Mouse (Mus musculus) heart, postnatal 0 days (tissue): Measurements from ENCODE around the gene Mafk. TPM values are rescaled to one million over a fixed set of nuclear protein-coding genes. Genes with fewer than 3 reads are reported as not detected.

Source experiments
- ATAC-seq: fragments of 200-750 bp; cut with Nextera tagmentation; 2 replicates; pipeline ENCODE4 v1.8.0; 2017; ENCODE audit warnings: low read depth, moderate number of reproducible peaks, moderate library complexity; ENCODE audit not compliant: insufficient read depth
- DNase-seq: peaks from one replicate; pipeline ENCODE4 v3.0.0-alpha.2; 2016; ENCODE audit warnings: low spot score
- H3K27ac ChIP-seq: fragments of 300-500 bp; sonication (generic); 2 replicates; pipeline ENCODE4 v1.5.1; 2014; ENCODE audit warnings: low read depth, mild to moderate bottlenecking
- H3K27me3 ChIP-seq: fragments of 300-500 bp; sonication (generic); 2 replicates; pipeline ENCODE4 v1.6.1; 2014; ENCODE audit warnings: low read length, mixed read lengths; ENCODE audit not compliant: control insufficient read depth, insufficient read depth
- H3K36me3 ChIP-seq: fragments of 300-500 bp; sonication (generic); replicated peaks from 2 replicates; pipeline ENCODE4 v1.6.1; 2014; ENCODE audit warnings: low read length, mixed read lengths; ENCODE audit not compliant: control insufficient read depth, insufficient read depth
- H3K4me1 ChIP-seq: fragments of 300-500 bp; sonication (generic); 2 replicates; pipeline ENCODE4 v1.6.1; 2014; ENCODE audit warnings: antibody characterized with exemption; ENCODE audit not compliant: control insufficient read depth, insufficient read depth
- H3K4me2 ChIP-seq: fragments of 300-500 bp; sonication (generic); 2 replicates; pipeline ENCODE4 v1.6.1; 2014; ENCODE audit warnings: low read depth, mild to moderate bottlenecking, low read length, moderate library complexity
- H3K4me3 ChIP-seq: fragments of 300-500 bp; sonication (generic); 2 replicates; pipeline ENCODE4 v1.5.1; 2014; ENCODE audit warnings: low read depth, low read length
- H3K9ac ChIP-seq: fragments of 300-500 bp; sonication (generic); replicated peaks from 2 replicates; pipeline ENCODE4 v1.6.1; 2014; ENCODE audit warnings: low read depth, low read length, mixed read lengths
- H3K9me3 ChIP-seq: fragments of 300-500 bp; sonication (generic); replicated peaks from 2 replicates; pipeline ENCODE4 v1.6.1; 2016; ENCODE audit warnings: low read length; ENCODE audit not compliant: control insufficient read depth
- CTCF ChIP-seq: IDR thresholded peaks from 2 replicates; pipeline ENCODE4 v1.5.1; 2016; ENCODE audit warnings: antibody characterized with exemption, control low read depth, low read depth
- EP300 ChIP-seq: IDR thresholded peaks from 2 replicates; pipeline ENCODE4 v1.6.1; 2016; ENCODE audit warnings: antibody characterized with exemption, low read depth
- WGBS: fragments of 180-500 bp; shearing (Covaris S2); extraction: QIAGEN DNeasy Blood & Tissue Kit; methylation state at CpG from one replicate; pipeline ENCODE4 v1.1.7; 2014; 5-methylcytosine and 5-hydroxymethylcytosine counted together
- polyA plus RNA-seq: library from polyadenylated mRNA; unstranded; fragments of >200 nt; fragmentation: Nextera tagmentation; extraction: Ambion mirVana; gene quantifications from 2 replicates; pipeline ENCODE4 v1.2.1, GENCODE M21; 2015
- total RNA-seq: library from RNA; depleted of rRNA; stranded (reverse); fragments of >200 nt; gene quantifications from 2 replicates; pipeline ENCODE4 v1.2.3, GENCODE M21; 2014; ENCODE audit warnings: low replicate concordance

Mafk gene
- total and polyA plus RNA-seq, 2 experiments from 2014 or later, result 16.7 to 41.2 TPM

- H3K27ac ChIP-seq, result no peak overlapping the region
- no peak for TF ChIP-seq CTCF
- no peak for TF ChIP-seq EP300
Observed at GRCm38 (mm10) chr5:139805924-139806323, 14.6 kb downstream of the Mafk start.

DNA sequence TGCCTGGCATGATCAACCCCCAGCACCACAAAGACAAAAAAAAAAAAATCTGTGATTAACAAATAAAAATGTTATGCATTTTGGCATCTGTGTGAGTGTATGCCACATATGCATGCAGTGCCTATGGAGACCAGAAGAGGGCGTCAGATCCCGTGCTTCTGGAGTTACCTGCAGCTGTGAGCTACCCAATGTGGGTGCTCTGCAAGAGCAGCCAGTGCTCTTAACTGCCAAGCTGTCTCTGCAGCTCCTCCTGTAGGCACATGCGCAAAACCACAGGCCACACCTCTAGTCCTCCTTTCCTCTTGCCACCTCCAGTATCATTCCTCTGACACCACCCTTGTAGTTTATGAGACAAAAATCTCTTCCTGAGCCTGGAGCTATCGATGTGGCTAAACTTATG lies 18.1 kb downstream of the Mafk start:
- Histone ChIP-seq H3K9ac (no peak overlapping the region), H3K4me2 (no peak overlapping the region), H3K36me3 (no peaks in the 10 kb centered on the region), H3K9me3 (no peaks in the 10 kb centered on the region), H3K27ac (no peak overlapping the region), H3K4me3 (no peak overlapping the region), H3K27me3 (peaks cover 8% of the 10 kb centered on the region; the same call in 1 of the 2 replicates), H3K4me1 (peaks cover 2% of the 10 kb centered on the region; the same call in 1 of the 2 replicates)
- ATAC-seq, result no peak
- no peak for TF ChIP-seq EP300
- peak; percentile 6; the same call in 1 of the 2 replicates for TF ChIP-seq CTCF
- 49% methylated on average over 4 of the region's 4 CpGs for WGBS
- DNase-seq, result no peak

More at GRCm38 (mm10) chr5:139805924-139806323, 14.6 kb downstream of the Mafk start:
- Histone ChIP-seq H3K4me1 (peaks cover 14% of the 10 kb centered on the region), H3K27me3 (no peaks in the 10 kb centered on the region), H3K4me3 (no peak overlapping the region), H3K4me2 (no peak overlapping the region), H3K36me3 (peaks cover 17% of the 10 kb centered on the region), H3K9ac (no peak overlapping the region), H3K9me3 (no peaks in the 10 kb centered on the region)
- no peak for DNase-seq
- ATAC-seq, result no peak
- 85% methylated on average over 8 of the region's 8 CpGs for WGBS

DNA sequence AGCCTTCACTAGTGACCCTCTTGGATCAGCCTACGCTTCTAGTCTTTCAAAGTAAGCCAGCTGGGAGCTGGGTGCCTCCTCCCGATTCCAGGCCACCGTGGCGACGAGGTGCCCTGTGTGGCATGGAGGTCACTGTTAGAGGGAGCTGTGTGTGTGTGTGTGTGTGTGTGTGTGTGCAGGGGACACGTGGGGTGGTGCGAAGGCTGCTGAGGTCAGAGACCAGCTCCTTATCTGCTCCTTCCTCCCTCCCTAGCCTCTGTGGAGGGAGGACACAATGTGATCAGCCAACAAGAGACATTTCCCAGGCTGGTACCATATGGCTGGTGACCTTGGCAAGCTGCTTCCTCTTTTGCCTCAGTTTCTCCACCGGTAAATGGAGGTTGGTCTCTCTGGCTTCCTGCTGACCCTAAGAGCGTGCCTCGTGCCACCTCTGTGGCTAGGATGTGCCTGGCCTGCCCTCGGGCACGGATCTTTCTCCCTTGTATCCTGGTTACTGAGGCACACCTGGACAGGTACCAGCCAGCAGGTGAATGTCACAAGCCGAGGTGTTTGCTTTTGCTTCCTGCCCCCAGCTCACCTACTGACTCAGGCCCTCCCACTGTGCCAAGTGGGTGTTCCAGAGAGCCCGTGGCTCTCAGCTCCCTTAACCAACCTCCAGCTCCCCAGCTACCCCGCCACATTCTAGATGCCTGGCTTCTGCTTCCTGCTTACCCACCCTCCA lies 20.5 kb downstream of the Mafk start:
- Histone ChIP-seq H3K4me3 (no peak overlapping the region), H3K4me2 (no peak overlapping the region), H3K27me3 (peaks cover 8% of the 10 kb centered on the region; the same call in 1 of the 2 replicates), H3K4me1 (peaks cover 6% of the 10 kb centered on the region), H3K9ac (no peak overlapping the region), H3K27ac (no peak overlapping the region), H3K36me3 (no peaks in the 10 kb centered on the region), H3K9me3 (no peaks in the 10 kb centered on the region)
- DNase-seq, result no peak
- peak; percentile 10; the same call in 1 of the 2 replicates for ATAC-seq
- 61% methylated on average over 15 of the region's 15 CpGs for WGBS
- TF ChIP-seq EP300 (no peak), CTCF (no peak)

DNA sequence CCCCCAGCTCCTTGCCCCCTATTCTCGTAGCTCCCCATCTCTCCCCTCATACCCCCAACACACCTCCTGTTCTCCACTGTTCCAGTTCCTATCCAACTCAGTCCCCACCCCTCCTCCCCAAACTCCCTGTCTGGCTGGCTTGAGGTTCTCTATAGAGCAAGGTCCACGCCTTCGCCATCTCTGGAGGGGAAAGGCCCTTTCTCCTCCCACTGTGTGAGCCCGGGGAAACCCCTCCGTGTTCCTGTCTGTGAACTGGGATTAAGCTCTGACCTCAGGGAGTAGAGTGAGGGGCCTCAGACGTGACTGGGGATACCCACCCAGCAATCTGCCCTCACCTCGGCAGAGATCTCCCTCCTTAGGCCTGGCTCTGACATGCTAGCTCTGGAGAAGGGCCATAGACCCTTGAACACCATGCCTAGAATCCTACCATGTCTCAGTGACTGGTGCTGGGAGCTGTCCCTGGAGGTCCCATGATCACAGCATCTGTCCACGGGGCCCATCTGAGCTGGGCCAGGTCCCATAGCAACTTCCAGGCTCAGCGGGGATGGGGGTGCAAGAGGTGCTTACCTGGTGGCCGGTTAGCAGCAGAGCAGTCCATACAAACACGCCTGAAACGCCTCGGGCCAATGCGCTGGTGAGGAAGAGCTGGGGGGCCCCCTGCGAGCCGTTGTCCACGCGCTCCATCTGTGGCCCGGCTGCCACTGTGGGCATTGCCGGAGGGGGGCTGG lies 21.2 kb downstream of the Mafk start:
- no peak overlapping the region for H3K9ac ChIP-seq
- H3K27me3 ChIP-seq, result peaks cover 8% of the 10 kb centered on the region; the same call in 1 of the 2 replicates
- no peak overlapping the region for H3K4me3 ChIP-seq
- no peak overlapping the region for H3K27ac ChIP-seq
- TF ChIP-seq CTCF (no peak), EP300 (no peak)
- H3K9me3 ChIP-seq, result no peaks in the 10 kb centered on the region
- 65% methylated on average over 20 of the region's 20 CpGs for WGBS
- ATAC-seq (no peak), DNase-seq (no peak)
- H3K36me3 ChIP-seq, result no peaks in the 10 kb centered on the region
- H3K4me1 ChIP-seq, result peaks cover 6% of the 10 kb centered on the region
- H3K4me2 ChIP-seq, result no peak overlapping the region

DNA sequence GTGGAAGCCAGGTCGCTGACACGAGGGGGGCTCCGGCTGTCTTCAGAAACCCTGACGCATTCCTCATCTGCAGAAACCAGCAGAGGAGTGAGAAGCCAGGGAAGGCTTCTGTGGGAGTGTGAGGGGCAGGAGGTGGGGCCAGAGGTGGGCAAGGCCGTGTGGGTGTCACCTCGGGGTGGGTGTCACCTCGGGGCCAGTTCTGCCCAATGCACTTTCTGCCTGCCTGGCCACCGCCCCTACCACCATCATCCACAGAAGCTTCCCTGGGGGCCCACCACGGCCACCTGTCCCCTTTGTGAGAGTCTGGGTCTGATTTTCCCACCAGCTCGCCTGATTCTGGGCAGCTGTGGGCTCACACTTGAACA lies 21.8 kb downstream of the Mafk start:
- Histone ChIP-seq H3K9ac (no peak overlapping the region), H3K27me3 (peaks cover 8% of the 10 kb centered on the region; the same call in 1 of the 2 replicates), H3K9me3 (no peaks in the 10 kb centered on the region), H3K4me2 (no peak overlapping the region), H3K4me1 (peaks cover 6% of the 10 kb centered on the region), H3K27ac (no peak overlapping the region), H3K4me3 (no peak overlapping the region), H3K36me3 (no peaks in the 10 kb centered on the region)
- DNase-seq, result no peak
- TF ChIP-seq EP300 (no peak), CTCF (no peak)
- WGBS, result 37% methylated on average over 10 of the region's 10 CpGs
- no peak for ATAC-seq
